Mouse (Mus musculus) hindbrain, embryonic 13.5 days (tissue): ENCODE results near the gene Zfp345. TPM values are rescaled to one million over a fixed set of nuclear protein-coding genes. Genes with fewer than 3 reads are reported as not detected.
"Not testable (repeated sequence)": the region's sequence is repeated elsewhere in the genome, so short reads cannot be mapped to it uniquely, and the experiment has no call there.

Experiments used
- ATAC-seq: fragments of 200-750 bp; cut with Nextera tagmentation; 2 replicates; pipeline ENCODE4 v1.8.0; 2017; ENCODE audit warnings: moderate TSS enrichment; ENCODE audit not compliant: low FRiP score
- H3K27ac ChIP-seq: fragments of 300-500 bp; sonication (generic); 2 replicates; pipeline ENCODE4 v1.5.1; 2015; ENCODE audit warnings: inconsistent platforms, mild to moderate bottlenecking, moderate library complexity
- H3K27me3 ChIP-seq: fragments of 300-500 bp; sonication (generic); 2 replicates; pipeline ENCODE4 v1.6.1; 2015; ENCODE audit warnings: mild to moderate bottlenecking, inconsistent platforms
- H3K36me3 ChIP-seq: fragments of 300-500 bp; sonication (generic); 2 replicates; pipeline ENCODE4 v1.6.1; 2015; ENCODE audit warnings: mild to moderate bottlenecking, inconsistent platforms
- H3K4me1 ChIP-seq: fragments of 300-500 bp; sonication (generic); replicated peaks from 2 replicates; pipeline ENCODE4 v1.6.1; 2015; ENCODE audit warnings: inconsistent platforms
- H3K4me2 ChIP-seq: fragments of 300-500 bp; sonication (generic); 2 replicates; pipeline ENCODE4 v1.6.1; 2015; ENCODE audit warnings: inconsistent platforms, mild to moderate bottlenecking, moderate library complexity
- H3K4me3 ChIP-seq: fragments of 300-500 bp; sonication (generic); 2 replicates; pipeline ENCODE4 v1.5.1; 2015; ENCODE audit warnings: mild to moderate bottlenecking, inconsistent platforms
- H3K9ac ChIP-seq: fragments of 300-500 bp; sonication (generic); 2 replicates; pipeline ENCODE4 v1.6.1; 2015; ENCODE audit warnings: mild to moderate bottlenecking, inconsistent platforms
- H3K9me3 ChIP-seq: fragments of 300-500 bp; sonication (generic); 2 replicates; pipeline ENCODE4 v1.6.1; 2016; ENCODE audit warnings: inconsistent platforms
- WGBS: fragments of 180-500 bp; shearing (Covaris S2); methylation state at CpG from one replicate; pipeline ENCODE4 v1.1.7; 2015; 5-methylcytosine and 5-hydroxymethylcytosine counted together
- polyA plus RNA-seq: library from polyadenylated mRNA; unstranded; fragments of >200 nt; fragmentation: Nextera tagmentation; extraction: Ambion mirVana; gene quantifications from 2 replicates; pipeline ENCODE4 v1.2.1, GENCODE M21; 2015

Zfp345 gene
- not detected in 2 replicates for polyA plus RNA-seq

GRCm38 (mm10) chr2:150484939-150485778, at the start of gene Zfp345:
Zfp345 (minus strand) TSS chr2:150485091.
- H3K9me3 ChIP-seq, H3K36me3 ChIP-seq, H3K4me2 ChIP-seq, H3K4me1 ChIP-seq, ATAC-seq, H3K9ac ChIP-seq, H3K4me3 ChIP-seq, H3K27ac ChIP-seq, H3K27me3 ChIP-seq: not testable (repeated sequence)
- WGBS: 78% methylated on average over 8 of the region's 8 CpGs

GRCm38 (mm10) chr2:150525703-150526207, 40.9 kb upstream of the Zfp345 start:
- H3K36me3 ChIP-seq: no peaks in the 10 kb centered on the region
- 3% methylated on average over 42 of the region's 42 CpGs for WGBS
- H3K9me3 ChIP-seq: no peaks in the 10 kb centered on the region
- peak overlapping the region; percentile 80 for H3K4me2 ChIP-seq
- H3K4me1 ChIP-seq: peaks cover 9% of the 10 kb centered on the region
- H3K27ac ChIP-seq: no peak overlapping the region
- H3K27me3 ChIP-seq: peaks cover 31% of the 10 kb centered on the region
- H3K4me3 ChIP-seq: peak overlapping the region; percentile 46
- H3K9ac ChIP-seq: peak overlapping the region; percentile 65
- ATAC-seq: 0 out of 2 replicates have a peak, but pooled peaks have one; percentile 43

GRCm38 (mm10) chr2:150512837-150513236, 27.9 kb upstream of the Zfp345 start:
- H3K27ac ChIP-seq: no peak overlapping the region
- no peak overlapping the region for H3K4me3 ChIP-seq
- H3K36me3 ChIP-seq: no peaks in the 10 kb centered on the region
- no peaks in the 10 kb centered on the region for H3K4me1 ChIP-seq
- no peaks in the 10 kb centered on the region for H3K9me3 ChIP-seq
- no peak overlapping the region for H3K4me2 ChIP-seq
- H3K27me3 ChIP-seq: no peaks in the 10 kb centered on the region
- 88% methylated on average over 3 of the region's 3 CpGs for WGBS
- no peak overlapping the region for H3K9ac ChIP-seq
- no peak for ATAC-seq

GRCm38 (mm10) chr2:150500124-150500973, 15.5 kb upstream of the Zfp345 start:
- not testable (repeated sequence) for H3K27me3 ChIP-seq, H3K4me1 ChIP-seq, H3K36me3 ChIP-seq, H3K27ac ChIP-seq, H3K9me3 ChIP-seq
- H3K9ac ChIP-seq: peak overlapping the region; percentile 36; the same call in 1 of the 2 replicates
- H3K4me2 ChIP-seq: peak overlapping the region; percentile 50
- peak overlapping the region; percentile 35 for H3K4me3 ChIP-seq
- WGBS: 44% methylated on average over 60 of the region's 60 CpGs
- peak; percentile 39; the same call in 1 of the 2 replicates for ATAC-seq

- Histone ChIP-seq H3K36me3 (no peaks in the 10 kb centered on the region), H3K4me2 (no peak overlapping the region), H3K9ac (no peak overlapping the region), H3K4me1 (no peaks in the 10 kb centered on the region), H3K27ac (no peak overlapping the region), H3K4me3 (no peak overlapping the region), H3K27me3 (no peaks in the 10 kb centered on the region), H3K9me3 (no peaks in the 10 kb centered on the region)
- 72% methylated on average over 2 of the region's 2 CpGs for WGBS
- no peak for ATAC-seq
These were observed 8.1 kb upstream of the Zfp345 start for GRCm38 (mm10) chr2:150493031-150493430.

- WGBS: under 1% methylated on average over 18 of the region's 18 CpGs
- H3K4me1 ChIP-seq, H3K27me3 ChIP-seq, H3K36me3 ChIP-seq, H3K9me3 ChIP-seq: not testable (repeated sequence)
- peak; percentile 100 for ATAC-seq
- Histone ChIP-seq H3K4me3 (peak within 1 kb of the TSS; percentile 51), H3K9ac (peak within 1 kb of the TSS; percentile 77), H3K4me2 (peak within 1 kb of the TSS; percentile 61), H3K27ac (peak within 1 kb of the TSS; percentile 58; the same call in 1 of the 2 replicates)
These were observed 33.5 kb downstream of the Zfp345 start, which contains the start of gene Zfp442 for GRCm38 (mm10) chr2:150451180-150451919. Zfp442 (minus strand) TSS chr2:150451486.

GRCm38 (mm10) chr2:150439084-150439483, 45.8 kb downstream of the Zfp345 start:
- not testable (repeated sequence) for ATAC-seq, H3K27ac ChIP-seq
- 93% methylated on average over 1 of the region's 1 CpGs for WGBS

More at GRCm38 (mm10) chr2:150439084-150439483, 45.8 kb downstream of the Zfp345 start:
- Histone ChIP-seq H3K9me3 (peaks cover 21% of the 10 kb centered on the region), H3K36me3 (peaks cover 18% of the 10 kb centered on the region)
- not testable (repeated sequence) for H3K27me3 ChIP-seq, H3K4me2 ChIP-seq, H3K9ac ChIP-seq, H3K4me1 ChIP-seq, H3K4me3 ChIP-seq

Other genes with a start within 250 kb of the Zfp345 start
- gene Gm21994, start 229.5 kb downstream of the Zfp345 start, polyA plus RNA-seq: 3.2 and 4.3 TPM in 2 replicates
- gene Gm14124, start 227.6 kb downstream of the Zfp345 start, polyA plus RNA-seq: not detected in 2 replicates
- gene Gm10130, start 161.4 kb downstream of the Zfp345 start, polyA plus RNA-seq: 0.88 and 1.2 TPM in 2 replicates
- 14.9 and 15.8 TPM in 2 replicates for gene 3300002I08Rik, start 122.3 kb downstream of the Zfp345 start, polyA plus RNA-seq
- 8.0 and 9.3 TPM in 2 replicates for gene Zfp442, start 33.6 kb downstream of the Zfp345 start, polyA plus RNA-seq
- 0.21 and 0.40 TPM in 2 replicates for gene Cst7, start 85.3 kb upstream of the Zfp345 start, polyA plus RNA-seq
- 42.9 and 45.9 TPM in 2 replicates for gene Apmap, start 123.5 kb upstream of the Zfp345 start, polyA plus RNA-seq
- 19.8 and 20.1 TPM in 2 replicates for gene Acss1, start 183.4 kb upstream of the Zfp345 start, polyA plus RNA-seq
- gene Vsx1, start 204.3 kb upstream of the Zfp345 start, polyA plus RNA-seq: 0.18 and 0.61 TPM in 2 replicates